Mouse (Mus musculus) bone marrow macrophage, adult 2 months (primary cell): ENCODE measurements at regions not wholly inside any gene's neighbourhood (a gene's known extent, or its start where the extent isn't known, plus 50 kb on each side); places are given as distances from the start of the nearest gene placed in this dataset.
A peak's percentile ranks its signal among the peaks of the same experiment; 100 is the strongest.

Experiments
- H3K27ac ChIP-seq: 2 replicates; pipeline ENCODE4 v1.5.1; 2012; ENCODE audit warnings: low read depth, low read length; ENCODE audit not compliant: insufficient read depth
- H3K4me1 ChIP-seq: 2 replicates; pipeline ENCODE4 v1.6.1; 2012; ENCODE audit warnings: low read length; ENCODE audit not compliant: control insufficient read depth, insufficient read depth
- H3K4me3 ChIP-seq: 2 replicates; pipeline ENCODE4 v1.5.1; 2012; ENCODE audit warnings: mild to moderate bottlenecking, low read length, moderate library complexity; ENCODE audit not compliant: insufficient read depth
- CTCF ChIP-seq: IDR thresholded peaks from 2 replicates; pipeline ENCODE4 v1.5.1; 2012; ENCODE audit warnings: low read depth, mild to moderate bottlenecking, low read length, moderate library complexity
- POLR2A ChIP-seq: IDR thresholded peaks from 2 replicates; pipeline ENCODE4 v1.6.1; 2012; ENCODE audit warnings: mild to moderate bottlenecking, low read depth, low read length, borderline replicate concordance

GRCm38 (mm10) chr8:18442212-18442611 lies 535.8 kb downstream of the Defb40 start:
- Histone ChIP-seq H3K27ac (no peak overlapping the region), H3K4me1 (no peaks in the 10 kb centered on the region), H3K4me3 (no peak overlapping the region)
- no peak for TF ChIP-seq CTCF
- TF ChIP-seq POLR2A, result no peak

GRCm38 (mm10) chr8:18422846-18423245 lies 555.2 kb downstream of the Defb40 start:
- no peak overlapping the region for H3K27ac ChIP-seq
- no peak overlapping the region for H3K4me3 ChIP-seq
- H3K4me1 ChIP-seq, result no peaks in the 10 kb centered on the region
- no peak for TF ChIP-seq POLR2A
- no peak for TF ChIP-seq CTCF

GRCm38 (mm10) chr8:18412470-18412869 lies 565.6 kb downstream of the Defb40 start:
- Histone ChIP-seq H3K4me1 (no peaks in the 10 kb centered on the region), H3K27ac (no peak overlapping the region), H3K4me3 (no peak overlapping the region)
- TF ChIP-seq POLR2A (no peak), CTCF (no peak)

- no peak overlapping the region for H3K4me3 ChIP-seq
- no peaks in the 10 kb centered on the region for H3K4me1 ChIP-seq
- H3K27ac ChIP-seq, result no peak overlapping the region
- no peak for TF ChIP-seq POLR2A
- no peak for TF ChIP-seq CTCF
These were observed 571.6 kb downstream of the Defb40 start for GRCm38 (mm10) chr8:18406446-18406845.

GRCm38 (mm10) chr8:18388353-18388752 lies 589.7 kb downstream of the Defb40 start:
- H3K27ac ChIP-seq, result no peak overlapping the region
- H3K4me1 ChIP-seq, result no peaks in the 10 kb centered on the region
- TF ChIP-seq POLR2A (no peak), CTCF (peak; percentile 20; the same call in 1 of the 2 replicates)
- no peak overlapping the region for H3K4me3 ChIP-seq

GRCm38 (mm10) chr8:18381615-18382178 lies 596.4 kb downstream of the Defb40 start:
- no peaks in the 10 kb centered on the region for H3K4me1 ChIP-seq
- H3K4me3 ChIP-seq, result no peak overlapping the region
- TF ChIP-seq CTCF (no peak), POLR2A (no peak)
- H3K27ac ChIP-seq, result no peak overlapping the region

- Histone ChIP-seq H3K4me1 (no peaks in the 10 kb centered on the region), H3K4me3 (no peak overlapping the region), H3K27ac (no peak overlapping the region)
- TF ChIP-seq POLR2A (no peak), CTCF (no peak)
These were observed 629.3 kb downstream of the Defb40 start for GRCm38 (mm10) chr8:18348716-18349115.

- H3K4me1 ChIP-seq, result no peaks in the 10 kb centered on the region
- TF ChIP-seq POLR2A (no peak), CTCF (no peak)
- H3K27ac ChIP-seq, result no peak overlapping the region
These were observed 631.8 kb downstream of the Defb40 start for GRCm38 (mm10) chr8:18346248-18346647.

GRCm38 (mm10) chr8:18345322-18345721 lies 632.7 kb downstream of the Defb40 start:
- Histone ChIP-seq H3K4me3 (no peak overlapping the region), H3K27ac (no peak overlapping the region), H3K4me1 (no peaks in the 10 kb centered on the region)
- peak; percentile 43; the same call in 1 of the 2 replicates for TF ChIP-seq CTCF
- no peak for TF ChIP-seq POLR2A

More at GRCm38 (mm10) chr8:18346248-18346647, 631.8 kb downstream of the Defb40 start:
- no peak overlapping the region for H3K4me3 ChIP-seq

GRCm38 (mm10) chr8:18344838-18345237 lies 633.2 kb downstream of the Defb40 start:
- Histone ChIP-seq H3K4me3 (no peak overlapping the region), H3K27ac (no peak overlapping the region), H3K4me1 (no peaks in the 10 kb centered on the region)
- TF ChIP-seq CTCF (no peak), POLR2A (no peak)
